In the genomic region with DNA sequence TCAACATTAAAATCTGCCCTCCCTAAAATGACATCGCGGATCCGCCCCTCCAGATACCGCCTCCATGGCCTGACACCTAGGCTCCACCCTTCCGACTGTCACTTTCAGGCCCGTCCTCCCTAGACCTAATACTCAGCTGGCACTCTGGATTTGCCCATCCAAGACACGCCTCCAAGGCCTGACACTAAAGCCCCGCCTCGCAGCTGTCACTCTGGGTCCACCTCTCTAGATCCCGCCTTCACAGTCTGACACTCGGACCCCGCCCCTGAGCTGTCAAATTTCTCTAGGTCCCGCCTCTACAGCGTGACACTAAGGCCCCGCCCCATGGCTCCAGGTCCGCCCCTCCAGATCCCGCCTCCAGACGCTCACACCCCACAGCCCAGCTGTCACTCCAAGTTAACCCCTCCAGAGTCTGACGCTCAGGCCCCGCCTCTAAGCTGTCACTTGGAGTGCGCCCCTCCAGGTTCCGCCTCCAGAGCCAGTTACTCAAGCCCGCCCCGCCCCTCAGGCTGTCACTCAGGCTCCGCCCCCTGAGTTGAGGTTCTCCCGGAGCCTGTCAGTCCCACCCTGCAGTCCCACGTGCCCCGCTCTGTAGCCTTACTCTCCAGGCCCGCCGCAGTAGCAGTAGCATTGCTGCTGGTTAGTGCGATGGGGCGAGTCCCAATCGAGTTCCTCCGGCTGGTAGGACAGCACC, we compare ENCODE assay signal across 7 mouse cellular contexts. TPM values are rescaled to one million over a fixed set of nuclear protein-coding genes. Genes with fewer than 3 reads are reported as not detected.
A peak's percentile ranks its signal among the peaks of the same experiment; 100 is the strongest.
DNase-seq lines count a peak whose midpoint lies in the region; ATAC-seq lines count a peak whose summit lies in the region.

No protein-coding gene starts in this region.

- peak overlapping the region; percentile 69 for H3K4me2 ChIP-seq in intestine, embryonic 16.5 days (ENCODE audit: low read depth, low read length)
- peak overlapping the region; percentile 47 for H3K4me2 ChIP-seq in midbrain, embryonic 11.5 days

- H3K27me3 ChIP-seq in intestine, embryonic 16.5 days (replicated peaks; ENCODE audit: control insufficient read depth, insufficient read depth, low read length): no peaks in the 10 kb centered on the region
- H3K27me3 ChIP-seq in midbrain, embryonic 11.5 days (ENCODE audit: control insufficient read depth, insufficient read depth, low read length): no peaks in the 10 kb centered on the region

- H3K4me3 ChIP-seq in intestine, embryonic 16.5 days (ENCODE audit: low read length): peak overlapping the region; percentile 40
- peak overlapping the region; percentile 23; the same call in 1 of the 2 replicates for H3K4me3 ChIP-seq in midbrain, embryonic 11.5 days (ENCODE audit: low read depth, low read length)

- no peaks in the 10 kb centered on the region for H3K36me3 ChIP-seq in intestine, embryonic 16.5 days (ENCODE audit: control insufficient read depth, insufficient read depth, low read length)
- H3K36me3 ChIP-seq in midbrain, embryonic 11.5 days (ENCODE audit: control insufficient read depth, insufficient read depth, low read length): no peaks in the 10 kb centered on the region

- no peaks in the 10 kb centered on the region for H3K9me3 ChIP-seq in intestine, embryonic 16.5 days (ENCODE audit: control insufficient read depth, low read length)
- H3K9me3 ChIP-seq in midbrain, embryonic 11.5 days (ENCODE audit: control insufficient read depth, low read length): no peaks in the 10 kb centered on the region

- peak overlapping the region; percentile 74 for H3K27ac ChIP-seq in intestine, embryonic 16.5 days (ENCODE audit: low read length)
- no peak overlapping the region for H3K27ac ChIP-seq in midbrain, embryonic 11.5 days (ENCODE audit: low read depth, low read length)

- peaks cover 9% of the 10 kb centered on the region for H3K4me1 ChIP-seq in intestine, embryonic 16.5 days (ENCODE audit: control insufficient read depth, insufficient read depth, low read length)
- H3K4me1 ChIP-seq in midbrain, embryonic 11.5 days (ENCODE audit: control insufficient read depth, insufficient read depth, low read length): no peaks in the 10 kb centered on the region; the same call in 1 of the 2 replicates

- H3K9ac ChIP-seq in intestine, embryonic 16.5 days (ENCODE audit: low read depth, low read length): peak overlapping the region; percentile 56
- no peak overlapping the region for H3K9ac ChIP-seq in midbrain, embryonic 11.5 days (ENCODE audit: low read length)

- intact Hi-C loops in left cerebral cortex, postnatal 36 days (cut with DNase I): loop anchor here (2.0 kb wide), 1 partner anchor 34 kb away; no protein-coding TSS in a partner anchor

- 1% methylated on average over 34 of the region's 34 CpGs for WGBS in intestine, embryonic 16.5 days
- WGBS in midbrain, embryonic 11.5 days: under 1% methylated on average over 34 of the region's 34 CpGs

- peak; percentile 99 for DNase-seq in adrenal gland, adult 8-10 months
- peak; percentile 98 for DNase-seq in embryo, embryonic 9.5 days (ENCODE audit: extremely low spot score)
- peak; percentile 95 to 97 for DNase-seq in gastrocnemius, postnatal 4 days (ENCODE audit: low spot score in 2 of 2)
- peak; percentile 96 to 98 for DNase-seq in left cerebral cortex, postnatal 36 days (ENCODE audit: low spot score in 2 of 2)
- peak; percentile 99 for DNase-seq in midbrain, embryonic 11.5 days (ENCODE audit: low spot score, missing footprints)
- DNase-seq in skeletal muscle tissue, adult 2 months (ENCODE audit: low read depth, low spot score): peak; percentile 99

- peak; percentile 98 for ATAC-seq in intestine, embryonic 16.5 days
- peak; percentile 98 for ATAC-seq in midbrain, embryonic 11.5 days (ENCODE audit: low FRiP score)

RNA-seq across cellular contexts. Expression of gene Phf19, which starts 8.8 kb away (rescaled TPM):
- total RNA-seq in adrenal gland, adult 8-10 months (2022): 1 to 10 TPM; 2.4 to 4.5 (median 3.6) TPM
- total RNA-seq in gastrocnemius, postnatal 4 days (2021): 10 to 100 TPM in 1 of 2 experiments, 1 to 10 TPM in 1; 9.3 to 11.6 TPM
- polyA plus RNA-seq in intestine, embryonic 16.5 days (2015; fragmentation: Nextera tagmentation; extraction: Ambion mirVana): 6.0 and 6.7 TPM in 2 replicates
- total RNA-seq in left cerebral cortex, postnatal 36 days (2021): 1 to 10 TPM in 1 of 2 experiments, under 1 TPM in 1; 0.29 to 1.4 TPM
- polyA plus RNA-seq in midbrain, embryonic 11.5 days (2014; fragmentation: Nextera tagmentation; extraction: Ambion mirVana): 3.9 and 4.0 TPM in 2 replicates

RNA-seq across cellular contexts. Expression of gene Psmd5, which starts 30.2 kb away (rescaled TPM):
- 10 to 100 TPM; 42.6 to 49.8 (median 45.8) TPM for total RNA-seq in adrenal gland, adult 8-10 months (2022)
- total RNA-seq in gastrocnemius, postnatal 4 days (2021): 10 to 100 TPM; 25.4 to 25.7 TPM
- polyA plus RNA-seq in intestine, embryonic 16.5 days (2015; fragmentation: Nextera tagmentation; extraction: Ambion mirVana): 100 and 103 TPM in 2 replicates
- total RNA-seq in left cerebral cortex, postnatal 36 days (2021): 10 to 100 TPM; 35.7 to 35.9 TPM
- polyA plus RNA-seq in midbrain, embryonic 11.5 days (2014; fragmentation: Nextera tagmentation; extraction: Ambion mirVana): 122 and 129 TPM in 2 replicates

RNA-seq across cellular contexts. Expression of gene Cutal, which starts 30.8 kb away (rescaled TPM):
- total RNA-seq in adrenal gland, adult 8-10 months (2022): 1 to 10 TPM in 1 of 4 experiments, under 1 TPM in 3; 0.41 to 1.4 (median 0.74) TPM
- under 1 TPM; 0.18 to 0.34 TPM for total RNA-seq in gastrocnemius, postnatal 4 days (2021)
- 11.8 and 13.9 TPM in 2 replicates for polyA plus RNA-seq in intestine, embryonic 16.5 days (2015; fragmentation: Nextera tagmentation; extraction: Ambion mirVana)
- under 1 TPM; 0.37 to 0.93 TPM for total RNA-seq in left cerebral cortex, postnatal 36 days (2021)
- polyA plus RNA-seq in midbrain, embryonic 11.5 days (2014; fragmentation: Nextera tagmentation; extraction: Ambion mirVana): 0.05 and 0.11 TPM in 2 replicates

RNA-seq across cellular contexts. Expression of gene Traf1, which starts 56.6 kb away (rescaled TPM):
- 1 to 10 TPM; 2.2 to 5.8 (median 3.3) TPM for total RNA-seq in adrenal gland, adult 8-10 months (2022)
- total RNA-seq in gastrocnemius, postnatal 4 days (2021): 1 to 10 TPM; 1.7 to 3.5 TPM
- 2.9 and 3.5 TPM in 2 replicates for polyA plus RNA-seq in intestine, embryonic 16.5 days (2015; fragmentation: Nextera tagmentation; extraction: Ambion mirVana)
- total RNA-seq in left cerebral cortex, postnatal 36 days (2021): 1 to 10 TPM; 1.2 to 1.4 TPM
- 0.32 and 0.34 TPM in 2 replicates for polyA plus RNA-seq in midbrain, embryonic 11.5 days (2014; fragmentation: Nextera tagmentation; extraction: Ambion mirVana)
